Mouse (Mus musculus) forebrain, embryonic 13.5 days (tissue): ENCODE data around the gene Zdbf2. TPM values are rescaled to one million over a fixed set of nuclear protein-coding genes. Genes with fewer than 3 reads are reported as not detected.

Experiments
- ATAC-seq: fragments of 200-750 bp; cut with Nextera tagmentation; 2 replicates; pipeline ENCODE4 v1.8.0; 2017
- H3K27ac ChIP-seq: fragments of 300-500 bp; sonication (generic); 2 replicates; pipeline ENCODE4 v1.5.1; 2015; ENCODE audit warnings: inconsistent platforms, mild to moderate bottlenecking, moderate library complexity
- H3K27me3 ChIP-seq: fragments of 300-500 bp; sonication (generic); 2 replicates; pipeline ENCODE4 v1.6.1; 2015; ENCODE audit warnings: mild to moderate bottlenecking, inconsistent platforms
- H3K36me3 ChIP-seq: fragments of 300-500 bp; sonication (generic); 2 replicates; pipeline ENCODE4 v1.6.1; 2015; ENCODE audit warnings: mild to moderate bottlenecking, inconsistent platforms; ENCODE audit not compliant: poor library complexity, severe bottlenecking
- H3K4me1 ChIP-seq: fragments of 300-500 bp; sonication (generic); 2 replicates; pipeline ENCODE4 v1.6.1; 2015; ENCODE audit warnings: inconsistent platforms
- H3K4me2 ChIP-seq: fragments of 300-500 bp; sonication (generic); 2 replicates; pipeline ENCODE4 v1.6.1; 2015; ENCODE audit warnings: inconsistent platforms, mild to moderate bottlenecking, moderate library complexity
- H3K4me3 ChIP-seq: fragments of 300-500 bp; sonication (generic); 2 replicates; pipeline ENCODE4 v1.5.1; 2015; ENCODE audit warnings: mild to moderate bottlenecking, inconsistent platforms
- H3K9ac ChIP-seq: fragments of 300-500 bp; sonication (generic); 2 replicates; pipeline ENCODE4 v1.6.1; 2015; ENCODE audit warnings: mild to moderate bottlenecking, inconsistent platforms
- H3K9me3 ChIP-seq: fragments of 300-500 bp; sonication (generic); replicated peaks from 2 replicates; pipeline ENCODE4 v1.6.1; 2016; ENCODE audit warnings: inconsistent platforms
- WGBS: fragments of 180-500 bp; shearing (Covaris S2); methylation state at CpG from one replicate; pipeline ENCODE4 v1.1.7; 2015; 5-methylcytosine and 5-hydroxymethylcytosine counted together
- polyA plus RNA-seq: library from polyadenylated mRNA; unstranded; fragments of >200 nt; fragmentation: Nextera tagmentation; extraction: Ambion mirVana; gene quantifications from 2 replicates; pipeline ENCODE4 v1.2.1, GENCODE M21; 2015

The Zdbf2 gene
- 41.7 and 43.7 TPM in 2 replicates for polyA plus RNA-seq

GRCm38 (mm10) chr1:63272741-63273338, at the start of gene Zdbf2:
Gene Zdbf2 (plus strand): TSS chr1:63273265.
- H3K36me3 ChIP-seq: no peaks in the 10 kb centered on the region
- peak within 1 kb of the TSS; percentile 81 for H3K9ac ChIP-seq
- H3K4me2 ChIP-seq: peak within 1 kb of the TSS; percentile 62
- H3K4me1 ChIP-seq: 0 out of 2 replicates have a peak, but pooled peaks cover 7% of the 10 kb centered on the region
- H3K4me3 ChIP-seq: peak within 1 kb of the TSS; percentile 59
- peak; percentile 93 for ATAC-seq
- no peaks in the 10 kb centered on the region for H3K9me3 ChIP-seq
- under 1% methylated on average over 48 of the region's 49 CpGs for WGBS
- H3K27ac ChIP-seq: peak within 1 kb of the TSS; percentile 78
- H3K27me3 ChIP-seq: peaks cover 79% of the 10 kb centered on the region

GRCm38 (mm10) chr1:63225009-63225408, 48.1 kb upstream of the Zdbf2 start:
- Histone ChIP-seq H3K9me3 (no peaks in the 10 kb centered on the region), H3K36me3 (no peaks in the 10 kb centered on the region)

GRCm38 (mm10) chr1:63225890-63226289, 47.2 kb upstream of the Zdbf2 start:
- Histone ChIP-seq H3K9me3 (no peaks in the 10 kb centered on the region), H3K4me3 (no peak overlapping the region), H3K36me3 (no peaks in the 10 kb centered on the region), H3K4me2 (no peak overlapping the region), H3K9ac (no peak overlapping the region), H3K27me3 (no peaks in the 10 kb centered on the region), H3K27ac (no peak overlapping the region), H3K4me1 (no peaks in the 10 kb centered on the region)
- ATAC-seq: no peak
- WGBS: 14% methylated on average over 7 of the region's 7 CpGs

More at GRCm38 (mm10) chr1:63225009-63225408, 48.1 kb upstream of the Zdbf2 start:
- WGBS: 93% methylated on average over 4 of the region's 4 CpGs
- Histone ChIP-seq H3K9ac (no peak overlapping the region), H3K27me3 (no peaks in the 10 kb centered on the region), H3K4me1 (no peaks in the 10 kb centered on the region), H3K4me3 (no peak overlapping the region), H3K4me2 (no peak overlapping the region), H3K27ac (no peak overlapping the region)
- no peak for ATAC-seq

- no peaks in the 10 kb centered on the region for H3K27me3 ChIP-seq
- no peak overlapping the region for H3K9ac ChIP-seq
- H3K4me1 ChIP-seq: no peaks in the 10 kb centered on the region
- H3K4me3 ChIP-seq: no peak overlapping the region
- no peak overlapping the region for H3K27ac ChIP-seq
- no peak for ATAC-seq
- no peak overlapping the region for H3K4me2 ChIP-seq
- H3K9me3 ChIP-seq: no peaks in the 10 kb centered on the region
- 83% methylated on average over 5 of the region's 5 CpGs for whole genome bisulfite sequencing
- H3K36me3 ChIP-seq: no peaks in the 10 kb centered on the region
Observed at GRCm38 (mm10) chr1:63227241-63227640, 45.8 kb upstream of the Zdbf2 start.

GRCm38 (mm10) chr1:63237371-63237770, 35.7 kb upstream of the Zdbf2 start:
- 6% methylated on average over 5 of the region's 5 CpGs for WGBS
- no peak overlapping the region for H3K4me2 ChIP-seq
- no peak overlapping the region for H3K27ac ChIP-seq
- H3K4me1 ChIP-seq: 0 out of 2 replicates have a peak, but pooled peaks cover 4% of the 10 kb centered on the region
- ATAC-seq: no peak
- no peak overlapping the region for H3K4me3 ChIP-seq
- H3K27me3 ChIP-seq: no peaks in the 10 kb centered on the region
- H3K36me3 ChIP-seq: no peaks in the 10 kb centered on the region
- no peaks in the 10 kb centered on the region for H3K9me3 ChIP-seq
- H3K9ac ChIP-seq: no peak overlapping the region

- H3K9ac ChIP-seq: no peak overlapping the region
- no peaks in the 10 kb centered on the region for H3K27me3 ChIP-seq
- no peak for ATAC-seq
- H3K36me3 ChIP-seq: no peaks in the 10 kb centered on the region
- H3K9me3 ChIP-seq: no peaks in the 10 kb centered on the region
- H3K4me3 ChIP-seq: no peak overlapping the region
- no peak overlapping the region for H3K4me2 ChIP-seq
- 58% methylated on average over 4 of the region's 4 CpGs for WGBS
- 0 out of 2 replicates have a peak, but pooled peaks cover 4% of the 10 kb centered on the region for H3K4me1 ChIP-seq
- H3K27ac ChIP-seq: no peak overlapping the region
Observed at GRCm38 (mm10) chr1:63239305-63239704, 33.8 kb upstream of the Zdbf2 start.

- no peaks in the 10 kb centered on the region for H3K36me3 ChIP-seq
- H3K9ac ChIP-seq: no peak overlapping the region
- WGBS: 90% methylated on average over 8 of the region's 8 CpGs
- no peak overlapping the region for H3K4me3 ChIP-seq
- no peaks in the 10 kb centered on the region for H3K9me3 ChIP-seq
- no peak overlapping the region for H3K27ac ChIP-seq
- H3K4me2 ChIP-seq: no peak overlapping the region
- no peaks in the 10 kb centered on the region for H3K27me3 ChIP-seq
- no peak for ATAC-seq
- H3K4me1 ChIP-seq: 0 out of 2 replicates have a peak, but pooled peaks cover 4% of the 10 kb centered on the region
Observed at GRCm38 (mm10) chr1:63239751-63240150, 33.3 kb upstream of the Zdbf2 start.

GRCm38 (mm10) chr1:63243854-63244253, 29.2 kb upstream of the Zdbf2 start:
- ATAC-seq: no peak
- Histone ChIP-seq H3K36me3 (no peaks in the 10 kb centered on the region), H3K27me3 (peaks cover 27% of the 10 kb centered on the region), H3K9ac (no peak overlapping the region), H3K9me3 (no peaks in the 10 kb centered on the region), H3K4me1 (peaks cover 16% of the 10 kb centered on the region), H3K4me2 (no peak overlapping the region), H3K4me3 (no peak overlapping the region), H3K27ac (no peak overlapping the region)
- WGBS: 48% methylated on average over 4 of the region's 4 CpGs

- H3K27me3 ChIP-seq: peaks cover 56% of the 10 kb centered on the region
- H3K4me3 ChIP-seq: peak overlapping the region; percentile 25
- no peaks in the 10 kb centered on the region for H3K9me3 ChIP-seq
- peaks cover 18% of the 10 kb centered on the region for H3K4me1 ChIP-seq
- peak overlapping the region; percentile 67 for H3K4me2 ChIP-seq
- peak overlapping the region; percentile 54 for H3K27ac ChIP-seq
- ATAC-seq: peak; percentile 76
- no peaks in the 10 kb centered on the region for H3K36me3 ChIP-seq
- under 1% methylated on average over 16 of the region's 16 CpGs for WGBS
- no peak overlapping the region for H3K9ac ChIP-seq
Observed at GRCm38 (mm10) chr1:63246862-63247521, 26.1 kb upstream of the Zdbf2 start.

GRCm38 (mm10) chr1:63247831-63248359, 25.2 kb upstream of the Zdbf2 start:
- Histone ChIP-seq H3K27me3 (peaks cover 65% of the 10 kb centered on the region), H3K4me3 (peak overlapping the region; percentile 37), H3K9ac (peak overlapping the region; percentile 64), H3K36me3 (no peaks in the 10 kb centered on the region), H3K4me1 (peaks cover 27% of the 10 kb centered on the region), H3K4me2 (peak overlapping the region; percentile 67), H3K9me3 (no peaks in the 10 kb centered on the region), H3K27ac (peak overlapping the region; percentile 79)
- WGBS: 1% methylated on average over 18 of the region's 18 CpGs
- ATAC-seq: peak; percentile 31; the same call in 1 of the 2 replicates

GRCm38 (mm10) chr1:63248360-63248851, 24.7 kb upstream of the Zdbf2 start:
- Histone ChIP-seq H3K27ac (peak overlapping the region; percentile 79), H3K4me3 (peak overlapping the region; percentile 37), H3K4me1 (peaks cover 32% of the 10 kb centered on the region), H3K9me3 (no peaks in the 10 kb centered on the region), H3K27me3 (peaks cover 70% of the 10 kb centered on the region), H3K9ac (peak overlapping the region; percentile 64), H3K4me2 (peak overlapping the region; percentile 67), H3K36me3 (no peaks in the 10 kb centered on the region)
- WGBS: 3% methylated on average over 44 of the region's 44 CpGs
- ATAC-seq: no peak

- no peak overlapping the region for H3K9ac ChIP-seq
- ATAC-seq: no peak
- H3K27me3 ChIP-seq: peaks cover 76% of the 10 kb centered on the region
- 52% methylated on average over 4 of the region's 4 CpGs for WGBS
- H3K4me1 ChIP-seq: peaks cover 32% of the 10 kb centered on the region
- no peak overlapping the region for H3K4me3 ChIP-seq
- H3K36me3 ChIP-seq: no peaks in the 10 kb centered on the region
- no peak overlapping the region for H3K27ac ChIP-seq
- H3K4me2 ChIP-seq: no peak overlapping the region
- no peaks in the 10 kb centered on the region for H3K9me3 ChIP-seq
Observed at GRCm38 (mm10) chr1:63249261-63249660, 23.8 kb upstream of the Zdbf2 start.
